Mouse (Mus musculus) megakaryocyte, embryonic 14.5 days (primary cell): Measurements from ENCODE around the gene Rfx3.

Experiments used
- FLI1 ChIP-seq: IDR thresholded peaks from 2 replicates; pipeline ENCODE4 v1.6.1; 2012; ENCODE audit warnings: low read length, inconsistent platforms, mixed read lengths
- GATA1 ChIP-seq: IDR thresholded peaks from 3 replicates; pipeline ENCODE4 v1.6.1; 2012; ENCODE audit warnings: mixed read lengths, low read length, inconsistent platforms, borderline replicate concordance

- TF ChIP-seq FLI1 (no peak), GATA1 (no peak)
These were observed 172.9 kb downstream of the Rfx3 start for GRCm38 (mm10) chr19:27838041-27838440.
